In the genomic region with DNA sequence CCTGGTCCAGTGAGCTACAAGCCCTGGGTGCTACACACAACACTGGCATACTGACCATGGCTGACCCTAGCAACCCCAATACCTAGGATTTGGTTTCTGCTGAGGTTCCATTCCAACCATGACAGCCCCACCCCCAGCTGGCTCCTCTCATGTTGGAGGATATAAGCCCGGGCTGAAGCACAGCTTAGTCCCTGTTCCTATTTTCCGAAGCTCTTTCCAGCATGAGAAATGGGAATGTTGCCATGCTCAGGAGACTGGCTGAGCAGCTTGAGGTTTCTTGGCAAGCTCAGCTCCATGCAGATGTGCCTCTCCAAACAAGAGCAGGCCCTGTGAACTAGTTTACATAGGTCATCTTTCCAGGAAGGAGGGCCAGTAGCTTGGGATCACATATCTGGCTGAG, we compare ENCODE assay signal across 14 mouse cellular contexts. TPM values are rescaled to one million over a fixed set of nuclear protein-coding genes. Genes with fewer than 3 reads are reported as not detected.
A peak's percentile ranks its signal among the peaks of the same experiment; 100 is the strongest.
DNase-seq lines count a peak whose midpoint lies in the region; ATAC-seq and TF ChIP-seq lines count a peak whose summit lies in the region.
"Had no signal": no experiment of that assay in that cellular context is flagged by ENCODE, and none has a peak within 500 bp of the region (broad histone marks: within the 10 kb centered on the region; RNA-seq: fewer than 3 reads in every experiment).

No protein-coding gene starts in this region.

- no peak overlapping the region for H3K4me2 ChIP-seq in heart, embryonic 12.5 days
- H3K4me2 ChIP-seq: forebrain, embryonic 12.5 days; limb, embryonic 13.5 days; neural tube, embryonic 15.5 days had no signal

- no peaks in the 10 kb centered on the region for H3K27me3 ChIP-seq in heart, adult 2 months (ENCODE audit: control insufficient read depth, insufficient read depth, low read length)
- H3K27me3 ChIP-seq in heart, embryonic 12.5 days (replicated peaks) = peaks cover 3% of the 10 kb centered on the region; the same call in 1 of the 2 replicates
- H3K27me3 ChIP-seq: forebrain, embryonic 12.5 days; neural tube, embryonic 15.5 days had no signal

- peak overlapping the region; percentile 41 for H3K27ac ChIP-seq in heart, adult 2 months
- H3K27ac ChIP-seq in heart, embryonic 12.5 days (ENCODE audit: poor library complexity, severe bottlenecking) = no peak overlapping the region
- no peak overlapping the region for H3K27ac ChIP-seq in layer of hippocampus, adult 2 months
- H3K27ac ChIP-seq: forebrain, embryonic 12.5 days; limb, embryonic 13.5 days; neural tube, embryonic 15.5 days had no signal

- no peak for TF ChIP-seq CTCF in heart, adult 2 months (IDR thresholded peaks at IDR 0.05)
- no peak for TF ChIP-seq CTCF in layer of hippocampus, adult 2 months (conservative IDR thresholded peaks at IDR 0.05)

- H3K79me2 ChIP-seq in heart, adult 2 months (replicated peaks; ENCODE audit: control insufficient read depth, insufficient read depth, low read length) = no peaks in the 10 kb centered on the region

- no peak for TF ChIP-seq POLR2A in heart, adult 2 months (IDR thresholded peaks at IDR 0.05; ENCODE audit: insufficient read depth, low read depth, low read length)

- H3K9me3 ChIP-seq in heart, embryonic 12.5 days (replicated peaks) = no peaks in the 10 kb centered on the region
- H3K9me3 ChIP-seq: forebrain, embryonic 12.5 days; neural tube, embryonic 15.5 days had no signal

- H3K36me3 ChIP-seq in heart, adult 2 months (ENCODE audit: control insufficient read depth, insufficient read depth, low read length) = no peaks in the 10 kb centered on the region
- no peaks in the 10 kb centered on the region for H3K36me3 ChIP-seq in heart, embryonic 12.5 days
- H3K36me3 ChIP-seq: forebrain, embryonic 12.5 days; limb, embryonic 13.5 days; neural tube, embryonic 15.5 days had no signal

- no peak overlapping the region for H3K9ac ChIP-seq in heart, adult 2 months (ENCODE audit: low read depth, low read length)
- no peak overlapping the region for H3K9ac ChIP-seq in heart, embryonic 12.5 days
- H3K9ac ChIP-seq: forebrain, embryonic 12.5 days; limb, embryonic 13.5 days; neural tube, embryonic 15.5 days had no signal

- intact Hi-C loops in heart, adult 2 months (cut with DNase I) = no loop called here
- intact Hi-C loops in heart, postnatal 36 days (cut with DNase I) = no loop called here

- H3K4me3 ChIP-seq in heart, adult 2 months = no peak overlapping the region
- no peak overlapping the region for H3K4me3 ChIP-seq in heart, embryonic 12.5 days
- no peak overlapping the region for H3K4me3 ChIP-seq in layer of hippocampus, adult 2 months
- H3K4me3 ChIP-seq: forebrain, embryonic 12.5 days; limb, embryonic 13.5 days; neural tube, embryonic 15.5 days had no signal

- peak; percentile 35 to 60 for DNase-seq in heart, adult 2 months
- peak; percentile 50 for DNase-seq in 3T3-L1 (ENCODE audit: low read depth, low spot score)
- peak; percentile 39 for DNase-seq in fibroblast of lung, adult 2 months (ENCODE audit: low read depth)
- peak; percentile 20 to 47 for DNase-seq in heart, postnatal 36 days
- DNase-seq in layer of hippocampus, adult 2 months (ENCODE audit: low spot score in 2 of 2) = no peak
- no peak for DNase-seq in ovary, postnatal 10 days (ENCODE audit: low spot score)
- DNase-seq: adrenal gland, postnatal 10 days; cerebellum, postnatal 25 days; kidney, postnatal 14 days; thymus, postnatal 14 days had no signal

- peaks cover 4% of the 10 kb centered on the region for H3K4me1 ChIP-seq in heart, adult 2 months (ENCODE audit: control insufficient read depth, insufficient read depth, low read length)
- peaks cover 12% of the 10 kb centered on the region for H3K4me1 ChIP-seq in heart, embryonic 12.5 days (replicated peaks)
- H3K4me1 ChIP-seq: forebrain, embryonic 12.5 days; neural tube, embryonic 15.5 days had no signal

- ATAC-seq in heart, embryonic 12.5 days (ENCODE audit: insufficient number of reproducible peaks, low FRiP score) = no peak

- 33% methylated on average over 2 of the region's 2 CpGs for WGBS in heart, adult 2 months
- WGBS in heart, embryonic 12.5 days = 71% methylated on average over 2 of the region's 2 CpGs

- no peak for TF ChIP-seq EP300 in heart, adult 2 months (IDR thresholded peaks at IDR 0.05; ENCODE audit: insufficient read depth, low read depth, low read length)

RNA-seq across cellular contexts. Expression of a gene that starts 30.6 kb away (rescaled TPM):
- total RNA-seq in heart, adult 2 months (2021) = 100 to 1,000 TPM in 1 of 2 experiments, 10 to 100 TPM in 1; 97.9 to 116 TPM
- 101 and 166 TPM in 2 replicates for polyA plus RNA-seq in heart, adult 2 months (2012; rRNA removed)
- 207 and 237 TPM in 2 replicates for polyA plus RNA-seq in heart, embryonic 12.5 days (2016; fragmentation: Nextera tagmentation; extraction: Ambion mirVana)
- 100 to 1,000 TPM in 1 of 2 experiments, 10 to 100 TPM in 1; 99.5 to 115 TPM for total RNA-seq in heart, postnatal 36 days (2021)
- 10 to 100 TPM; 41.1 to 45.2 TPM for total RNA-seq in layer of hippocampus, adult 2 months (2021)

Comparison
In these comparisons a context has a peak if more than half of its experiments do, and no peak if none do; other contexts are left out.
1. DNase-seq: peak in heart, adult 2 months (2 of 2), 3T3-L1 (single experiment), fibroblast of lung, adult 2 months (single experiment) and heart, postnatal 36 days (2 of 2); none in layer of hippocampus, adult 2 months (0 of 2) and ovary, postnatal 10 days (single experiment).